Mouse (Mus musculus): ENCODE measurements at regions not wholly inside any gene's neighbourhood (a gene's known extent, or its start where the extent isn't known, plus 50 kb on each side); places are given as distances from the start of the nearest gene placed in this dataset.
A peak's percentile ranks its signal among the peaks of the same experiment; 100 is the strongest.

- DNase-seq (ENCODE audit: low spot score), result no peak
Observed at GRCm38 (mm10) chr6:33117877-33118276, 57.8 kb upstream of the Chchd3 start.

GRCm38 (mm10) chr6:33120581-33120980 lies 60.5 kb upstream of the Chchd3 start:
- DNase-seq (ENCODE audit: low spot score), result no peak

- peak; percentile 91 for DNase-seq (ENCODE audit: low spot score)
Observed at GRCm38 (mm10) chr6:33126574-33126973, 66.5 kb upstream of the Chchd3 start.

- peak; percentile 11 for DNase-seq (ENCODE audit: low spot score)
Observed at GRCm38 (mm10) chr6:33136906-33137305, 76.8 kb upstream of the Chchd3 start.

- peak; percentile 56 for DNase-seq (ENCODE audit: low spot score)
Observed at GRCm38 (mm10) chr6:33137823-33138222, 77.8 kb upstream of the Chchd3 start.

- no peak for DNase-seq (ENCODE audit: low spot score)
Observed at GRCm38 (mm10) chr6:33166479-33166878, 82.4 kb upstream of the Exoc4 start.

- DNase-seq (ENCODE audit: low spot score), result no peak
Observed at GRCm38 (mm10) chr6:33173606-33174005, 75.3 kb upstream of the Exoc4 start.

GRCm38 (mm10) chr6:33174616-33175015 lies 74.3 kb upstream of the Exoc4 start:
- no peak for DNase-seq (ENCODE audit: low spot score)

- DNase-seq (ENCODE audit: low spot score), result peak; percentile 10
Observed at GRCm38 (mm10) chr6:33189521-33190246, 59.2 kb upstream of the Exoc4 start.

GRCm38 (mm10) chr6:33193823-33194222 lies 55.1 kb upstream of the Exoc4 start:
- DNase-seq (ENCODE audit: low spot score), result no peak

Measured in retina, embryonic 14.5 days (tissue).